Comparison of ENCODE assay signal across 8 mouse cellular contexts in the genomic region with DNA sequence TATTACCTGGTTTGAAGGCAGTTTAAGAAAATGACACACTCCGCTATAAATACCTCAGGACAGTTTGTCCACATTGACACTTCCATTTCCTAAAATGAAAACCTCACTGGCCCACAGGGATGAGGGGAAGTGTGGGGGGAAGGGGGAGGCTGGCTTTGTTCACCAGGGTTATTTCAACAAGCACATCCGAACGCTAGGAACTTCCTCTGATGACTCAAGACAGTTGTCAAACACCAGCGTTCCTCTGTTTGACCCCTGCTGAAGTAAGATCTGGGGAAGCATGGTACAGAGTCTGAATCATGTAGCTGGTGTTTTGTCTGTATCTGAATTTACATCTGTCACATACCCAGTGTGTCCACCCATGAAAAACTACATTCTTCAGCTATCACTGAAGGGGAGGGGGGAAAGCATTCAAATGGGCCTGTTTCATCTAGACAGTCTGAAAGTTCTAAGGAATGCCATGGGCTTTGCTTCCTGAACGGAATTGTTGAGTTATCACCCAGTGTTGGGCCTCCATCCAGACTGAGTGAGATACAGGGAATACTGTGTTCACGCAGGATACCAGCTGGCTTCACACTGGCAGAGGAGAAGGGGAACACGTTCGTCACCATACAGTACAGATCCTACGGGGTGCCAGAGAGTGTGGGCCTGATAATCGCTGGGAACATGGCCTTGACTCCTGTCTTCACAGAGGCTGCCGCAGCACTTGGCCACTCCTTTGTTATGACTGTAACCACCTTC. TPM values are rescaled to one million over a fixed set of nuclear protein-coding genes. Genes with fewer than 3 reads are reported as not detected.
DNase-seq lines count a peak whose midpoint lies in the region; ATAC-seq and TF ChIP-seq lines count a peak whose summit lies in the region.

No protein-coding gene starts in this region.

- H3K4me2 ChIP-seq in liver, embryonic 11.5 days = peak overlapping the region; percentile 4; the same call in 1 of the 2 replicates

- H3K4me1 ChIP-seq in thymus, adult 2 months (replicated peaks; ENCODE audit: control insufficient read depth, insufficient read depth, low read length) = peaks cover 35% of the 10 kb centered on the region
- H3K4me1 ChIP-seq in liver, embryonic 11.5 days (replicated peaks; ENCODE audit: control insufficient read depth, insufficient read depth, low read length) = peaks cover 27% of the 10 kb centered on the region

- intact Hi-C loops in heart, postnatal 10 days (cut with DNase I) = no loop called here
- intact Hi-C loops in left cerebral cortex, postnatal 4 days (cut with DNase I) = no loop called here

- no peaks in the 10 kb centered on the region for H3K9me3 ChIP-seq in liver, embryonic 11.5 days (ENCODE audit: control insufficient read depth, low read length)

- ATAC-seq in liver, embryonic 11.5 days (replicated peaks; ENCODE audit: low FRiP score) = peak; percentile 42

- H3K4me3 ChIP-seq in thymus, adult 2 months (ENCODE audit: control insufficient read depth, insufficient read depth, low read length) = no peak overlapping the region
- H3K4me3 ChIP-seq in liver, embryonic 11.5 days (ENCODE audit: low read depth, low read length) = no peak overlapping the region

- peak; percentile 65 to 85 for DNase-seq in adrenal gland, adult (ENCODE audit: inconsistent age in 2 of 2, low spot score in 1 of 2)
- no peak for DNase-seq in adrenal gland, postnatal 4 days (ENCODE audit: low spot score in 2 of 2)
- peak; percentile 33 for DNase-seq in thymus, postnatal 14 days
- DNase-seq in thymus, adult 2 months = no peak
- peak; percentile 69 to 74 for DNase-seq in heart, postnatal 10 days
- no peak for DNase-seq in liver, embryonic 11.5 days (ENCODE audit: low spot score)
- peak; percentile 39 for DNase-seq in skeletal muscle tissue, adult 2 months (ENCODE audit: low read depth, low spot score)
- no peak for DNase-seq in left cerebral cortex, postnatal 4 days

- no peak for TF ChIP-seq CTCF in thymus, adult 2 months (IDR thresholded peaks at IDR 0.05; ENCODE audit: borderline replicate concordance, control insufficient read depth, extremely low read depth, insufficient read depth, low read length, poor library complexity)

- no peaks in the 10 kb centered on the region for H3K27me3 ChIP-seq in thymus, adult 2 months (ENCODE audit: control insufficient read depth, insufficient read depth, low read length)
- no peaks in the 10 kb centered on the region for H3K27me3 ChIP-seq in liver, embryonic 11.5 days (replicated peaks; ENCODE audit: control insufficient read depth, insufficient read depth, low read length)

- no peaks in the 10 kb centered on the region for H3K36me3 ChIP-seq in thymus, adult 2 months (ENCODE audit: control insufficient read depth, insufficient read depth, low read length)
- H3K36me3 ChIP-seq in liver, embryonic 11.5 days (ENCODE audit: control insufficient read depth, insufficient read depth, low read length) = no peaks in the 10 kb centered on the region

- no peak overlapping the region for H3K9ac ChIP-seq in liver, embryonic 11.5 days (ENCODE audit: low read depth, low read length)

- 53% methylated on average over 11 of the region's 11 CpGs for WGBS in thymus, adult 2 months
- 51% methylated on average over 11 of the region's 11 CpGs for WGBS in liver, embryonic 11.5 days

- TF ChIP-seq POLR2A in thymus, adult 2 months (IDR thresholded peaks at IDR 0.05; ENCODE audit: control insufficient read depth, extremely low read depth, insufficient read depth, low read length, poor library complexity) = no peak

- no peak overlapping the region for H3K27ac ChIP-seq in thymus, adult 2 months (ENCODE audit: control insufficient read depth, insufficient read depth, low read length)
- H3K27ac ChIP-seq in liver, embryonic 11.5 days (ENCODE audit: low read depth, low read length) = peak overlapping the region; percentile 60; the same call in 1 of the 2 replicates

RNA-seq across cellular contexts. Expression of gene Fam133b, which starts 40.9 kb away (rescaled TPM):
- total RNA-seq in adrenal gland, postnatal 4 days (2021) = 10 to 100 TPM; 42.9 to 43.1 TPM
- 13.4 and 13.7 TPM in 2 replicates for polyA plus RNA-seq in thymus, adult 2 months (2012; rRNA removed)
- 10 to 100 TPM; 20.8 to 21.4 TPM for total RNA-seq in heart, postnatal 10 days (2021)
- polyA plus RNA-seq in liver, embryonic 11.5 days (2014; fragmentation: Nextera tagmentation; extraction: Ambion mirVana) = 26.2 and 28.4 TPM in 2 replicates
- 10 to 100 TPM; 42.1 to 50.1 TPM for total RNA-seq in left cerebral cortex, postnatal 4 days (2021)

Comparison
In these comparisons a context has a peak if more than half of its experiments do, and no peak if none do; other contexts are left out.
1. DNase-seq: peak in adrenal gland, adult (2 of 2), thymus, postnatal 14 days (single experiment), heart, postnatal 10 days (2 of 2) and skeletal muscle tissue, adult 2 months (single experiment); none in adrenal gland, postnatal 4 days (0 of 2), thymus, adult 2 months (single experiment), liver, embryonic 11.5 days (single experiment) and left cerebral cortex, postnatal 4 days (single experiment).